In genomic region chr3:68979187-68979586, GRCm38 (mm10) we compare ENCODE assay signal across 21 mouse cellular contexts. TPM values are rescaled to one million over a fixed set of nuclear protein-coding genes. Genes with fewer than 3 reads are reported as not detected.
A peak's percentile ranks its signal among the peaks of the same experiment; 100 is the strongest.
DNase-seq lines count a peak whose midpoint lies in the region; ATAC-seq and TF ChIP-seq lines count a peak whose summit lies in the region.
"Had no signal": no experiment of that assay in that cellular context is flagged by ENCODE, and none has a peak within 500 bp of the region (broad histone marks: within the 10 kb centered on the region; RNA-seq: fewer than 3 reads in every experiment).

No protein-coding gene starts in this region.

- no peak for TF ChIP-seq POLR2A in ES-Bruce4 (IDR thresholded peaks at IDR 0.05; ENCODE audit: insufficient read depth, low read length)

- H3K27ac ChIP-seq in ES-Bruce4 (ENCODE audit: insufficient read depth, low read length) = peak overlapping the region; percentile 50; the same call in 1 of the 2 replicates
- no peak overlapping the region for H3K27ac ChIP-seq in liver, embryonic 11.5 days (ENCODE audit: low read depth, low read length)
- H3K27ac ChIP-seq in liver, postnatal 0 days (ENCODE audit: low read depth) = peak overlapping the region; percentile 34; the same call in 1 of the 2 replicates
- no peak overlapping the region for H3K27ac ChIP-seq in forebrain, embryonic 15.5 days (replicated peaks)
- H3K27ac ChIP-seq in midbrain, embryonic 10.5 days (replicated peaks) = no peak overlapping the region
- H3K27ac ChIP-seq: embryonic facial prominence, embryonic 15.5 days; forebrain, embryonic 10.5 days; hindbrain, embryonic 15.5 days; limb, embryonic 10.5 days had no signal

- TF ChIP-seq EP300 in ES-Bruce4 (IDR thresholded peaks at IDR 0.05; ENCODE audit: insufficient read depth, low read depth, low read length) = no peak
- TF ChIP-seq EP300 in liver, postnatal 0 days (IDR thresholded peaks at IDR 0.05; ENCODE audit: low read depth) = peak; percentile 72; the same call in 1 of the 2 replicates

- no peaks in the 10 kb centered on the region for H3K4me1 ChIP-seq in ES-Bruce4 (ENCODE audit: control insufficient read depth, insufficient read depth, low read length)
- H3K4me1 ChIP-seq in liver, embryonic 11.5 days (replicated peaks; ENCODE audit: control insufficient read depth, insufficient read depth, low read length) = peaks cover 23% of the 10 kb centered on the region
- peaks cover 24% of the 10 kb centered on the region for H3K4me1 ChIP-seq in liver, postnatal 0 days (ENCODE audit: insufficient read depth)
- no peaks in the 10 kb centered on the region for H3K4me1 ChIP-seq in forebrain, embryonic 15.5 days
- peaks cover 8% of the 10 kb centered on the region; the same call in 1 of the 2 replicates for H3K4me1 ChIP-seq in midbrain, embryonic 10.5 days
- H3K4me1 ChIP-seq: hindbrain, embryonic 15.5 days had no signal

- DNase-seq in c-Kit-positive CD71-positive TER-119-negative erythroid progenitor cells, embryonic 14.5 days (ENCODE audit: low read depth) = peak; percentile 54
- DNase-seq in liver, embryonic 11.5 days (ENCODE audit: low spot score) = no peak
- DNase-seq in liver, postnatal 0 days = peak; percentile 33
- DNase-seq in embryo, embryonic 10 days (ENCODE audit: low spot score) = no peak
- DNase-seq in midbrain, embryonic 10.5 days (ENCODE audit: low spot score) = no peak
- DNase-seq: adrenal gland, postnatal 10 days; cerebellum, adult 9-10 months; gastrocnemius, postnatal 25 days; kidney, adult 2 months; kidney, postnatal 10 days; midbrain, embryonic 14.5 days; right cerebral cortex, postnatal 25 days had no signal

- no peak overlapping the region for H3K4me3 ChIP-seq in ES-Bruce4 (ENCODE audit: low read depth, low read length)
- no peak overlapping the region for H3K4me3 ChIP-seq in liver, embryonic 11.5 days (ENCODE audit: low read depth, low read length)
- no peak overlapping the region for H3K4me3 ChIP-seq in liver, postnatal 0 days (ENCODE audit: low read depth, low read length)
- H3K4me3 ChIP-seq in forebrain, embryonic 15.5 days = no peak overlapping the region
- H3K4me3 ChIP-seq in midbrain, embryonic 10.5 days = no peak overlapping the region
- H3K4me3 ChIP-seq: embryonic facial prominence, embryonic 15.5 days; forebrain, embryonic 10.5 days; hindbrain, embryonic 15.5 days; limb, embryonic 10.5 days had no signal

- no peak overlapping the region for H3K4me2 ChIP-seq in liver, embryonic 11.5 days
- peak overlapping the region; percentile 23; the same call in 1 of the 2 replicates for H3K4me2 ChIP-seq in liver, postnatal 0 days (ENCODE audit: low read depth, low read length)
- H3K4me2 ChIP-seq in forebrain, embryonic 15.5 days (replicated peaks) = no peak overlapping the region
- H3K4me2 ChIP-seq: embryonic facial prominence, embryonic 15.5 days; hindbrain, embryonic 15.5 days had no signal

- H3K27me3 ChIP-seq in ES-Bruce4 (ENCODE audit: control insufficient read depth, insufficient read depth, low read length, poor library complexity, severe bottlenecking) = no peaks in the 10 kb centered on the region
- H3K27me3 ChIP-seq in liver, embryonic 11.5 days (replicated peaks; ENCODE audit: control insufficient read depth, insufficient read depth, low read length) = no peaks in the 10 kb centered on the region
- H3K27me3 ChIP-seq in liver, postnatal 0 days (ENCODE audit: insufficient read depth, low read length) = no peaks in the 10 kb centered on the region
- H3K27me3 ChIP-seq in forebrain, embryonic 15.5 days = no peaks in the 10 kb centered on the region
- H3K27me3 ChIP-seq in midbrain, embryonic 10.5 days (ENCODE audit: low read depth, poor library complexity, severe bottlenecking) = no peaks in the 10 kb centered on the region
- H3K27me3 ChIP-seq: embryonic facial prominence, embryonic 15.5 days; hindbrain, embryonic 15.5 days; Patski had no signal

- no peaks in the 10 kb centered on the region for H3K9me3 ChIP-seq in ES-Bruce4 (replicated peaks; ENCODE audit: control insufficient read depth, insufficient read depth, low read length, poor library complexity, severe bottlenecking)
- H3K9me3 ChIP-seq in liver, embryonic 11.5 days (ENCODE audit: control insufficient read depth, low read length) = no peaks in the 10 kb centered on the region
- no peaks in the 10 kb centered on the region for H3K9me3 ChIP-seq in liver, postnatal 0 days (ENCODE audit: low read length)
- no peaks in the 10 kb centered on the region for H3K9me3 ChIP-seq in forebrain, embryonic 15.5 days
- H3K9me3 ChIP-seq in midbrain, embryonic 10.5 days (replicated peaks) = no peaks in the 10 kb centered on the region
- H3K9me3 ChIP-seq: embryonic facial prominence, embryonic 15.5 days; forebrain, embryonic 10.5 days; hindbrain, embryonic 15.5 days; limb, embryonic 10.5 days had no signal

- no peak overlapping the region for H3K9ac ChIP-seq in ES-Bruce4 (ENCODE audit: low read depth, poor library complexity, severe bottlenecking)
- H3K9ac ChIP-seq in liver, embryonic 11.5 days (ENCODE audit: low read depth, low read length) = no peak overlapping the region
- no peak overlapping the region for H3K9ac ChIP-seq in liver, postnatal 0 days (replicated peaks)
- H3K9ac ChIP-seq in forebrain, embryonic 15.5 days (replicated peaks) = no peak overlapping the region
- H3K9ac ChIP-seq: embryonic facial prominence, embryonic 15.5 days; hindbrain, embryonic 15.5 days had no signal

- WGBS in liver, embryonic 11.5 days = 66% methylated on average over 10 of the region's 10 CpGs
- WGBS in liver, postnatal 0 days (ENCODE audit: insufficient replicate concordance) = 56% methylated on average over 10 of the region's 10 CpGs
- WGBS in forebrain, embryonic 15.5 days = 83% methylated on average over 10 of the region's 10 CpGs
- 95% methylated on average over 10 of the region's 10 CpGs for WGBS in midbrain, embryonic 10.5 days

- no peaks in the 10 kb centered on the region for H3K36me3 ChIP-seq in ES-Bruce4 (ENCODE audit: control insufficient read depth, insufficient read depth, low read length, poor library complexity, severe bottlenecking)
- no peaks in the 10 kb centered on the region for H3K36me3 ChIP-seq in liver, embryonic 11.5 days (ENCODE audit: control insufficient read depth, insufficient read depth, low read length)
- peaks cover 11% of the 10 kb centered on the region; the same call in 1 of the 2 replicates for H3K36me3 ChIP-seq in liver, postnatal 0 days (replicated peaks; ENCODE audit: insufficient read depth, low read length)
- no peaks in the 10 kb centered on the region for H3K36me3 ChIP-seq in forebrain, embryonic 15.5 days
- H3K36me3 ChIP-seq in midbrain, embryonic 10.5 days = peaks cover 10% of the 10 kb centered on the region; the same call in 1 of the 2 replicates
- H3K36me3 ChIP-seq: hindbrain, embryonic 15.5 days had no signal

- no peak for TF ChIP-seq CTCF in ES-Bruce4 (IDR thresholded peaks at IDR 0.05; ENCODE audit: low read depth, low read length)
- TF ChIP-seq CTCF in liver, postnatal 0 days (IDR thresholded peaks at IDR 0.05; ENCODE audit: low read depth) = no peak

- peak; percentile 69 for ATAC-seq in liver, embryonic 11.5 days (replicated peaks; ENCODE audit: low FRiP score)
- ATAC-seq in liver, postnatal 0 days = peak; percentile 83
- ATAC-seq in forebrain, embryonic 15.5 days (replicated peaks) = no peak
- ATAC-seq: CD4-positive, CD25-positive, alpha-beta regulatory T cell, adult 4 months; lung, postnatal 0 days; Patski had no signal

RNA-seq across cellular contexts. Expression of gene Ift80, which starts 25.2 kb away (rescaled TPM):
- polyA plus RNA-seq in ES-Bruce4 (2011; ENCODE audit: insufficient read depth, insufficient read length, low read depth, missing spikeins) = 21.4 and 22.2 TPM in 2 replicates
- 10.0 and 10.9 TPM in 2 replicates for polyA plus RNA-seq in liver, embryonic 11.5 days (2014; fragmentation: Nextera tagmentation; extraction: Ambion mirVana)
- polyA plus RNA-seq in liver, postnatal 0 days (2015; fragmentation: Nextera tagmentation; extraction: Ambion mirVana) = 2.8 and 3.2 TPM in 2 replicates
- 10.9 and 11.7 TPM in 2 replicates for polyA plus RNA-seq in forebrain, embryonic 15.5 days (2015; fragmentation: Nextera tagmentation; extraction: Ambion mirVana)
- polyA plus RNA-seq in midbrain, embryonic 10.5 days (2016; fragmentation: Nextera tagmentation; extraction: Ambion mirVana) = 19.8 and 20.7 TPM in 2 replicates

RNA-seq across cellular contexts. Expression of gene Smc4, which starts 25.4 kb away (rescaled TPM):
- polyA plus RNA-seq in ES-Bruce4 (2011; ENCODE audit: insufficient read depth, insufficient read length, low read depth, missing spikeins) = 276 and 284 TPM in 2 replicates
- polyA plus RNA-seq in liver, embryonic 11.5 days (2014; fragmentation: Nextera tagmentation; extraction: Ambion mirVana) = 200 and 213 TPM in 2 replicates
- 86.5 and 88.3 TPM in 2 replicates for polyA plus RNA-seq in liver, postnatal 0 days (2015; fragmentation: Nextera tagmentation; extraction: Ambion mirVana)
- 102 and 106 TPM in 2 replicates for polyA plus RNA-seq in forebrain, embryonic 15.5 days (2015; fragmentation: Nextera tagmentation; extraction: Ambion mirVana)
- 180 and 183 TPM in 2 replicates for polyA plus RNA-seq in midbrain, embryonic 10.5 days (2016; fragmentation: Nextera tagmentation; extraction: Ambion mirVana)

Comparison
In these comparisons a context has a peak if more than half of its experiments do, and no peak if none do; other contexts are left out.
1. H3K27ac ChIP-seq: peak in ES-Bruce4 (single experiment) and liver, postnatal 0 days (single experiment); none in liver, embryonic 11.5 days (single experiment), forebrain, embryonic 15.5 days (single experiment) and midbrain, embryonic 10.5 days (single experiment).
2. DNase-seq: peak in c-Kit-positive CD71-positive TER-119-negative erythroid progenitor cells, embryonic 14.5 days (single experiment) and liver, postnatal 0 days (single experiment); none in liver, embryonic 11.5 days (single experiment), embryo, embryonic 10 days (single experiment) and midbrain, embryonic 10.5 days (single experiment).